Mouse (Mus musculus): ENCODE measurements around the gene Gnb5.

DNA sequence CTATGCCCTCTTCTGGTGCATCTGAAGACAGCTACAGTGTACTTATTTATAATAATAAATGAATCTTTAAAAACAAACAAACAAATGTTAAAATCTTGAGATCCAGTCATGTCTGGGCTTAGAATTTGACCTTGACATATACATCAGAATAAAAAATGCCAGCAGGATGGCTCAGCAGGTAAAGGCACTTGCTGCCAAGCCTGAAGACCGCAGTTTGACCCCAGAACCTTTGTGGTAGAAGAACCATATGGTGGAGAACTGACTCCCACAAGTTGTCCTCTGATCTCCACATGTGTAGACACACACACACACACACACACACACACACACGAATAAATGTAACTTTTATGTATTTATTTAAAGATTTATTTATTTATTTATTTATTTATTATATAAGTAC, 3.1 kb upstream of the Gnb5 start:
- TF ChIP-seq CTCF (IDR thresholded peaks at IDR 0.05; ENCODE audit: low read depth, low read length) (no peak), POLR2A (IDR thresholded peaks at IDR 0.05; ENCODE audit: extremely low read depth, insufficient read depth, low read length) (no peak)

Data from liver, adult 2 months (tissue).